Mouse (Mus musculus): ENCODE results near the gene Dlx1.

Gene Dlx1
- long read RNA-seq, experiment 1 = 0 reads
- long read RNA-seq, experiment 2 = 0 reads

DNA sequence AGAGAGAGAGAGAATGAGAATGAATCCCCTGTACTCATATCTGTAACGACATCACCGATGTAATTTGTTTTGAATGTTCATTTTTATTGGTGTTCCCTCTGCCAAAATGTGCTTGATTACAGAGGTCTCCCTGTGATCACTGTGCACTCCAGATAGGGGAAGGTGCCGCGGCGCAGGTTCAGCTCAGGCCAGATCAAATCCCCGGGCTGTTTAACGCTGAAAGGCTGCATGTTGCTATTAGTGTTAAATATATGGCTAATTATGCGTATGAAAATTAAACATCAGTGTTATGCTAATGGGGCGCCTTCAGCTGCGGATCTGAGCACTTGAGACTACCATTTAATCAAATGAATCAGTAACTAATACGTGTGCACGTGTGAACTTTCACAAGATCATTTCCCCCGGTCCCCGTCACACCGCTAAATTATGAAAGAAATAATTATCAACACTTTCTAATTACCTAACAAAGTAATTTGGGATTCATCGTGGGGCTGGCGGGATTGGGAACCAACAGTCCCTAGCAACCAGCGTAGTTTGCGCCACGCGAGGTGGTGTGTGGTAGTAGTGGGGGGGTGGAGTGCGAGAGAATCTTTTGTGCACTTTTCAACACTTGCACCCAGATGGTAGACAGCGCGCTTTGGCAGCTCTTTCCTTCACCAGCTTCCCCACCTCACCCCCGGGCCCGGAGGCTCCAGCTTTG lies at the start of gene Dlx1:
Gene Dlx1 (plus strand): TSS at position 100 of the 700 bp plus-strand sequence.
- intact Hi-C loops (cut with DNase I) = no loop called here

DNA sequence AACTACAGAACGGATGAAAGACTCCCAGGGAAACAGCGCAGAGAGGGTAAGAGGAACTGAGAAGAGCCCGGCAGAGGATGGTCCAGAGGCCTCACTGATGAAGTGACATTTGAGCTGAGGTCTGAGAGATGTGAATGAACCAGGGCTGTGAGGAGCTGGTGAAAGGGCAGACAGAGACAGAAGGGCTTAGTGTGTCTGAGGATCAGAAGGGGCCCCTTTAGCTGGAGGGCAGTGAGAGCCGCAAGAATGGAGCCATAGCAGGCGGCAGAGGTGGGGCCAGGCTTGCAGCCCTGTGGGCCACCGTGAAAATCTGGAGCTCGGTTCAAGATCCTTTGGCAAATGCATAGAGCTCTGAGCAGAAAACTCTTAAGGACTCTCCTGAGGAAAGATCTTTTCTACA lies 48.0 kb upstream of the Dlx1 start:
- intact Hi-C loops (cut with DNase I) = no loop called here

DNA sequence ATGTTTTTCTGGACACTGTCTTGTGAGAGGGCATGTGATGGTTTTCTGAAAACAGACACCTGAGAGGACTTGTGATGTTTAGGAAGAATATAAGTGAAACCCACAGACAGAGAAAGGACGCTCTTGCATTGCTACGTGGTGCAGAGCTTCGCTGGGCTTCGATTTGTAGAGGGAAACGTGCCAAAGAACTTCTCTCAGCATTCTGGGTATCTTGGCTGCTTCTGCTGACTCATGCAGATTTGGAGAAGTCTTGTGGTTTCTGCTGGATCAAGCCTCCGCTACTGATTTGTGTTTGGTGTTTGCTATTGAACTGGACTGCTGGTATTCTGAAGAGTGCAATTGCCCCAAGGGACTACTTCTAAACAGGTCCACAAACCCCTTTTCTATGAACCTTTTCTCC lies 46.1 kb upstream of the Dlx1 start:
- intact Hi-C loops (cut with DNase I) = no loop called here

DNA sequence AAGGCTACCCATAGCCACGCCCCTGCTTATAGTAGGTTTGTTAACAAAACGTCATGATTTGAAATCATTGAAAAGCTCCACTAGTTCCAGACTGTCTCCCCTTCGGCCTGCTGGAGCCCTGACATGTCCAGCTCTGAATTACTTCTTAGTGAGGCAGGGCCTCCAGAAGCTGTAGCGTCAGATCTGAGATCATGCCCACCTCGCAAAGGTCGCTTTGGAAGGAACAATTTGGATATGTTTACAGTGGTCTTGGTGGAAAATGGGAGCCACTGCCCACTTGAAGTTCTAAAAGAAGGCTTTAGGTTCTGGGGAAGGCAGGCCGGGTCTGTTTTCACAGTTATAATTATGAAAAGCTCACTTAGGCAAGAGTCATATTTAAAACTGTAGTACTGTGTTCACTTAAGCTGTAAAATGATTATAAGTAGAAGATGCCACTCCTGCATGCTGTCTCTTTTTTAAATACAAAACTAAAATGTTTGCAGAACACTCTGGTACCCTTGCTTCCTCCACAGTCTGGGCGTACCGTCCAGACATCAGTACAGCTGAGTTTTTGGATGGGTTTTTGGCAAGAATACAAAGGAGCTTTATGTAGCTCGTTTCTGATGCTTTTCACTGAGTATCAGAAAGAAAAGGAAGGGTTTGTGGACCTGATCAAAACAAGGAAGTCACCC lies 44.7 kb upstream of the Dlx1 start:
- intact Hi-C loops (cut with DNase I) = no loop called here

DNA sequence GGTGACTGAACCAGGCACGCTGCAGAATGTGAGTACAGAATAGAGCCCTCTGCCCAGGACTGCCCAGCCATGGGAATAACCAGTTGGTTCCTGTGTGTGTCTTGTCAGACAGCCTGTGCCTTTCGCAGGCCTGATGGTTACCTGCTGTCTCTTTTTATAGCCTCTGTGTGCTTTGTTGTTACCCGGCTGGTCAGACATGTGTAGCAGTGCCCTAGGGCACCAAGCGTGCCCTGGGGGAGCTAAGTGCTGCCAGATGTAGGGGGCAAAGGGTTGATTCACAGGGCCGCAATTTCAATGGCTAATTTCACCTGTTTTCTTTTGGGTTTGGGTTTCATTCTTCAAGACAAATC lies 44.2 kb upstream of the Dlx1 start:
- intact Hi-C loops (cut with DNase I) = no loop called here

DNA sequence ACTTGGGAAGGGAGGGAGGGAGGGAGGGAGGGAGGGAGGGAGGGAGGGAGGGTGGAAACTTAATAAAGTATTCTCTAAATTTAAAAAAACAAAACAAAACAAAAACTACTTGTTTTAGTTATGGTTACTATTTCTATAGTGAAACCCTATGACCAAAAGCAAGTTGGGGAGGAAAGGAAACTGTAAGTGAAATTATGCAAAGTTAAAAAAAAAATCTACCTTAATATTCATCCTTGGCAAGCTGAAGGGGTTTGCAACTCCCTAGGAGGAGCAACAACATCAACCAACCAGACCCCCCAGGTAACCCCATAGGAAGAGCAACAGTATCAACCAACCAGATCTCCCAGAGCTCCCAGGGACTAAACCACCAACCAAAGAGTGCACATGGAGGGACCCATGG lies 36.6 kb upstream of the Dlx1 start:
- intact Hi-C loops (cut with DNase I) = no loop called here

DNA sequence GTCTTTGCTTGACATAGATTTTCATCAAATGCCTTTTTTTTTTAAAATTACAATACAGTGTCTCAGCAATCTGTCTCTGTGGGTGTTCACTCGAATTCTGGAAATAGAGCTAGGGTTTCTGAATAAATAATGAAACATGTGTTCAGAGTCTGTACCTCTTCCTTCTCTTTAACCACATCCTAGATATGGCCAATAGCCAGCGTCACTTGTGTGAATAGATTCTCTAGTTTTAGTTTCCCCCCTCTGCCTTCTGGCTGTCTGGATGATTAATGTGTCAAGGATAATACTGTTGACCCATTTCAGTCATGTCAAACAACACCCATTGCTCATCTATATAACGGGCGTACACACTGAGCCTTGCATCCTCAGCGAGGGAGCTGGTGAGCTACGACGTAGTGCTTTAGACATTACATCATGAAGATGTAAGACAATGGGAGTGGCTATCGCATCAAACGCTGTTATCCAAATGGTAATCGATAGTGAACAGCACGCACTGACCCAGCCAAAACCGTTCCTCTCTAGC lies 34.7 kb upstream of the Dlx1 start:
- intact Hi-C loops (cut with DNase I) = no loop called here

DNA sequence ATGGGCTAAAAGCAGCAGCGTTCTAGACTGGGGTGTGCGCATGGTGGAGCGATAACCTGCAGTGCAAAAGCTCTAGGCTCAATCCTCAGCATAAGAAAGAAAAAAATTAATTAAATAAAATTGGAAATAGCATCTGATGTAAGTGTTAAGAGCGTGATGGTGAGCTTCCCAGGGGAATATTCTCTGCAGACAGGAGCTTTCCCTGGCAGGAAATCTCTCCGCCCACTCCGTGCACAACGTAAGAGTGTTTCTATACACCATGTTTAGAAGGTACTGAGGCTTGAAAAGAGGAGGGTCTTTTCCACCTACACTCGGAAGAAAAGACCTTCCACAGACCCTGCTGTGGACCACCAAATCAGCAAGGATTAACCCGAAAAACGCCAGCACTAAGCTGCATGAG lies 33.4 kb upstream of the Dlx1 start:
- intact Hi-C loops (cut with DNase I) = no loop called here

DNA sequence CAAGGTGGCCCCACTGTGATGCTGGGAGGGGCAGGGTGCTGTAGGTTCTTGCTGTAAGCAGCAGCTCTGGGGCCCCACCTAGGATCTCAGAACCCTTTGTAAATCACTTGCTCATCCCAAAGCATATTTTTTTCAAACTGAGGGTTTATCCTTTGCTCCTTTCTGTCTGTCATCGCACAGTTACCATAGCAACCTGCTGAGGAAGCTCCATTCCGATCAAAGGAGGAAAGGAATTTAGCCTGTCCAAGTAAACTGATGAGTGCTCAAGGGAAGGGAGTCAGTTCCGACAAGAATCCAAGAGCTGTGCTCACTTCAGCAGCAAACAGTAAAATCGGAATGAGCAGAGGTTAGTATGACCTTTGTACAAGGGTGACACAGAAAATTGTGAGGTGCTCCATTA lies 32.9 kb upstream of the Dlx1 start:
- intact Hi-C loops (cut with DNase I) = no loop called here

DNA sequence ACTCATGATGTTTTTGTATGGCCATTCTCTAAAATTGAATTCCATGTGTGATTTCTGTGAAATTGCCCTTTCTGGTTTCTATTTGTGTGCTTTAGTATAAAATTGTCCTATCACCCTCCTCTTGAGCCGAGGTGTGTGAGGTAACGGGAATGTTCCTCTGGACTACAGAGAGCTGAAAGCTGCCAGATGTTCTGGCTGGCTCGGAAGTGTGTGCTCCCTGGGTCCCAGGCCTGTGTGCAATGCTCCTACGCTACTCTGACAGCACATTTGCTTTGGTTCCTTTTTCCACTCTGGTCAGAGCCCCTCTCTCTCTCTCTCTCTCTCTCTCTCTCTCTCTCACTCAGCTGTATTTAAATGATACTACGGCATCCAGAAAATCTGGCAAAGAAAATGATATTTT lies 30.7 kb upstream of the Dlx1 start:
- intact Hi-C loops (cut with DNase I) = no loop called here

DNA sequence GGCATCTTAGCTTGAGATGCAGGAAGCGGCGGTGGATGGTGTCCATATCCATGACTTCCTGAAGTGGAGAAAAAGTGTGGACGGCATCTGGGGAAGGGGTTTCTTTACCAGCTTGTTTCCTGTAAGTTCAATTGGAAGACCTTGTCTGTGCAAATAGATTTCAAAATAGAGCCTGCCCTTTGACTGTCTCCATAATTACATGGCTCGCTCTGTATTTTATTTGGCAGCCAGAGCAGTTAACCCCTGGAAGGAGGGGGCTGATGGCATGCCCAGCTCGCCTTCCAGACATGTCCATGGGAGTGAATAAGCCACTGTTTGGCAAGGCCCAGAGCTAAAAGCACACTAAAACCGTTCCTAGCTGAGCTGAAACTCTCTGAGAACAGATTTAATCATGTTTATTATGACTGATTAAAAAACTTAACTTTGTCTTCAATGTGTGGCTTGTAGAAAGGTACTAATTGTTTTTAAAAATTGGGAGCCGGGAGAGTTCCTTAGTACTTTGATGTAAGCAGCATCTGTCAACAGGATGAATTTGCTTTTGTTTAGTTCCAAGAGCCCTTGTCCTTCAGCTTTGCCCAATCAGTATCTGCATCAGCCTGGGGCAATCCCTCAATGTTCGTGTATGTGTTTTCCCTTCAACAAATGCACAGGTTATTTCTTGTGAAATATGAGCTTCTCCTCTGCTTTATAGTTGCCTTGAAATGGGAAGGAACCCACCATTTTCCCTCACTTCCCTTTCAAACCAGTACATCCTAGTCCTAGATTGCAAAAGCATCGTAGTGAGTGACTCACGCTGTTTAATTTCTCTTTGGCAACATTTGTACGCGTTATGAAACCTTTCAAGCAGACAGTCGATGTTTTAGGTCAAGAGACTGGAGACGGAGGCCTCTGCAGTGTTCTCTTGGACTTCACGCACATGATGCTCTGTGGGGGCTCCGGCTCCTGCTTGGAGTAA lies 28.4 kb upstream of the Dlx1 start:
- intact Hi-C loops (cut with DNase I) = no loop called here

DNA sequence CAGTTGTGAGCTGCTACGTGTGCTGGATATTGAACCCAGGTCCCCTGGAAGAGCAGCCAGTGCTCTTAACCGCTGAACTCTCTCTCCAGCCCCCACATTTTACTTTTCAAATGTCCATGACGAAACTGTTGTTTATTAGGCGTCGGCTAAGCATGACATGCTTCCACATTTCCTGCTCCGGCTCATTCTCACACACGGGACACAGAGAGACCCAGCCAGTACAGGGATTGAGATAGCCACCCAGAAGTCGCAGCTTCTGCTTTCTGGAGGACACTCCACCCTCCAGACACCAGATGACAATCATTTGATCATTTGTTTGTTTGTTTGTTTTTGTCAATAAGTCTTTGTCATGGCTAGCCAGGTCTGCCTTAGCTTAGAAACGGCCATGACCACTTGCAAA lies 23.1 kb upstream of the Dlx1 start:
- intact Hi-C loops (cut with DNase I) = no loop called here

DNA sequence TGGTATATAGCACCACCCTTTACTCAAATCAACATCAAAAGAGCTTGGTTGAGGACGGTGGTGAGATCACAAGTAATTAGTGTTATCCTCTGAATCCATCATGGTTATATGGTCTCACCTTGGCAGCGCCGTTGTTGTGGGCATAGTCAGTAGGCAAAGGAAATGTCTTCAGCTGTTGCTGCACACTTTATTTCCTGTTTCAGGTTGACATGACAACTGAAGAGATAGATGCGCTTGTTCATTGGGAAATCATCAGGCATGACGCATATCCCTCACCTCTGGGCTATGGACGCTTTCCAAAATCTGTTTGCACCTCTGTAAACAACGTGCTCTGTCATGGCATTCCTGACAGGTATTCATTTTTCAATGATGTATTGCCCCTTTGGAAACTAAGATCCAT lies 16.7 kb upstream of the Dlx1 start:
- intact Hi-C loops (cut with DNase I) = no loop called here

DNA sequence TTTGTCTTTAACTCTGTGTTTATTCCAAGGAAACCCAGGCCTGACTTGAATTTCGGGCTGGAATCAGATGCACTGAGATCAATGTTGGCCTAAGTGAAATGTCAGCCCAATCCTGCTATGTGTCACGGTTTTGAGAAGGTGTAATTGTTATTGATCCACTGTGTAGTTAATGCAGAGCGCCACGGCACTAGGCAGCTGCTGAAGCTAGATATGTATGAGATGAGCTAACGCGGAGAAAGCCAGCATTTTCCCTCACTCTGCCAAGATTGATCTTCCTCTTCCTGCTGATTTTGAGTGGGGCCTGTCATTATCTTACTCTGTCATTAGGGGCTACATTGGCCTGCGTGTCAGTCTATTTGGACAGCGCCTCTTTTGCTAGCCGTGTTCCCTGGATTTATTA lies 15.6 kb upstream of the Dlx1 start:
- intact Hi-C loops (cut with DNase I) = no loop called here

DNA sequence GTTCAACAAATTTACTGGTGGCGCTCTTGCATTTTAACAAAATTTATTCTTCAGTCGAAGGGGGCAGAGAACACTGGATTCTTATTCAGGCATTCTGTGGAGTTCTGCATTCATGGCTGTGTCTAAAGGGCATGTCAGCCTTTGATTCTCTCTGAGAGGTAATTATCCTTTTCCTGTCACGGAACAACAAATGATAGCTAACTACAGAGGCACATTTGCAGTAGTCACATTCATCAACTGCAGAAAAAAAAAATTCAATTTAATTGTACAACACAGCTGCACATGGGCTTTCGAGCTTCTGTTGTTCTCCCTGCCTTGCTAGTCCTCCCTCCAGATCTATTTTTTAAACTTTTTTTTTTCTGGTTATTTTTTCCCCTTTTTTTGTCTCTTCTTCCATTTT lies 10.9 kb upstream of the Dlx1 start:
- intact Hi-C loops (cut with DNase I) = no loop called here

DNA sequence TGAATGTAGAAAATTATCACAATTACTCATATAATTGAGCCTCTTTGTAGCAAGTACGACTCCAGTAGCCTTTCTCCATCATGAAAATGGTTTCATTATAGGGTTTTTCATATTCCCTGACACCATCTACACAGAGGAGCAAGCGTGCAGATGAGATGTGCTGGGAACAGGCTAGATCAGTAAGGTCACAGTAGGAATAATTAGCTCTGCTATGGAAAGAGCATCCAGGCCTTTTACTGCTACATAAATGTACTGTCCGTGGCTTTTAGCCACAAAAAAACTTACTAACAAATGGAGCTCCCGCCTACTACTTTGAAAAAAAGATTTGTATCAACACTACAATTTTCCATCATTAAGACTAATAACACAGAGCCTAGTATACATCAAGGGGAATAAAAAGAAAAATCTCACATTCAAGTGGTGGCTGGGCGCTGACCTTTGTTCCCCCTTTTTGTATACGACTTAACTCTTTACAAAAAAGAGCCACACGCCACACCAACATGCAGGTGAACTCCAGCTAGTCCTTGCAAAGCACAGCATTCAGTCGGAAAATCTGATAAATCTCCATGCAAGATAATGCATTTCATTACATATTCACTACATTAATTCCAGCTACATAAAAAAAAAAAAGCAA lies 10.3 kb upstream of the Dlx1 start:
- intact Hi-C loops (cut with DNase I) = no loop called here

DNA sequence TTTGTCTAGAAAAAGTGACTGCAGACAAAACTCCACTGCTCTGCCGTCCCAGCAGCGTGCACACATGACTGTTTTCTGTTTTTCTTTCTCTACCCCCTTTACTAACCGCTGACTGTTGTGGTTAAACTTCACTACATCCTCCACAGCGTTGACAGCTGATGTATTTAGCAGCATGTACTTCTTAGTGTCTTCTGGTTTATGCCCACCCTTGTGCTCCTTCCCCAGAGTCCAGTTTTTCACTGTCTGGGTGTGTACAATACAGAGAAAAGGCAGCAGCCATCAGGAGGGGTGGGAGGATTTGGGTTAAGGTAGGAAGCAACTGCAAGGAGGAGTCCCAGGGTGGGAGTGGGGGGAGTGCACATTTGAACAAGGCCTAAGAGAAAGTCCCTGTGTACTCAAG lies 5.0 kb upstream of the Dlx1 start:
- intact Hi-C loops (cut with DNase I) = no loop called here

DNA sequence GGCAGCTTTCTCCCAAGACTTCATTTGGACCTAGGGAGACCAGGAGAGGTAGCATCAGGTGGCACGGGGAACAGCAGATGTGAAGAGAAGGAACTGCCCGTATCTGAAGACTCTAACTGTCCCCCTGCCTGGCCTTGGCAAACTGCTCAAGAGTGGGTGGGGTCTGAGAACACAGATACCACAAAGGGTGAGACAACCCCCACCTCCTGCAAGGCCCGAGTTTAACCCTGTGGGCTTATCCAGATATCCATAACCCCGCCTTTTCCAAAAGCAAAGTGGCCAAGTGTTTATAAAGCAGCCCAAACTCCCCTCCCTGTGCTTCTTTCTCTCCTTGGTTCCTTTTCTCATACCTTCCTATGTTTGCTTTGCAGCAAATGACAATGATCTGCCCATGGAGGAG lies 4.5 kb upstream of the Dlx1 start:
- intact Hi-C loops (cut with DNase I) = no loop called here

DNA sequence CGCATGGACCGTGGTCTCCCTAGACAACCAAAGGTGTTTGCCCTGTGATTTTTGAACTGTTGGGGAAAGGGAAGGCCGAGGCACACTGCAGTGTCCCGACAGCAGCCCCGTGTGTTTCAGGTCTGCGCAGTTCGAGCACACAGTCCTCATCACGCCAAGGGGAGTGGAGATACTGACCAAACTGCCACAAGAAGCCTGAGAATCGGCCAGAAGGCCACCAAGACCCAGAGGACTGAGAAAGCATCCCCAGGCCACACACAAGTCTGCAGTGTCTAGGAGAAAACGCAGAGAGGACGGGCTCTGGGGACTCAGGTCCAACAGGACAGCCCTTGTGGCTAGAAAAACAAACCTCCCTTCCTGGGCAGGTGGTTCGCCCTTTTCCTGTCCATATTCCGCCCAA lies 3.1 kb upstream of the Dlx1 start:
- intact Hi-C loops (cut with DNase I) = no loop called here

DNA sequence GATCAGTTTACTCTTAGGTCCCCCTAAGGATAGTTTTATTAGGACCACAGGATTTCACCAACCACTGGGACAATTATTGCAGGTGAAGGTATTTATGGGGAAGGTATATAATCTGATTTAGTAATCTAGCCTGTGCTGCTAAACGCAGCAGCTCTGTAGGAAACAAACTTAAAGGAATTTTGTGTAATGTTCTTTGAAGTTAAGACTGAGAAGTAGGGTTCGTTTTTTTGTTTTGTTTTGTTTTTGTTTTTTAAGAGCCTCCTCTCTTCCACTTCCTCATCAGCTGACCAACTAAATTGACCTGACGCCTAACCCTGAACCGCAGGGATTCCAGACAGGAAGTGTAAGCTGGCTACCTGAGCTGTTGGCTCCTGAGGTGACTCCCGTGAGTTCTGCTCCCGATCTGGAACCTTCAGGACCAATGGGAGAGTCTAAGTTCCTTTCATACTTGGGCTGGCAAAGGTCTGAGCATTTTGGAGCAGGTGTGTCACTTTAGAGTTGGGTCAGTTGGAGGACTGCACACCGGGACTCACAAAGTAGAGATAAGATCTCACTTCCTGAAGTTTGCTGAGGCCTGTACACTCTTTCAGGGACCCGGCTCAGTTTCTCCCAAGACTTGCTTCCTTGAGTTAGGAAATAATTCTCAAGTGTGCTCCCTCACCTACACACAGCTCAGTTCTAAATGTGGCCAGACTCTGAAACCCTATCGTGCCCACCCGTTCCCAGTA lies 1.2 kb upstream of the Dlx1 start:
- intact Hi-C loops (cut with DNase I) = no loop called here

All from adrenal gland (tissue).